Mouse (Mus musculus) E14TG2a.4 (cell line): ENCODE results near the gene Hist1h1a.

ENCODE experiments used
- CTCF ChIP-seq: conservative IDR thresholded peaks from 2 replicates; pipeline ENCODE4 v1.5.1; 2014; ENCODE audit warnings: low read length
- NANOG ChIP-seq: IDR thresholded peaks from 2 replicates; pipeline ENCODE4 v1.6.1; 2014; ENCODE audit warnings: borderline replicate concordance, low read length, mixed read lengths

- TF ChIP-seq CTCF: no peak
- TF ChIP-seq NANOG: no peak
These were observed 47.0 kb upstream of the Hist1h1a start for GRCm38 (mm10) chr13:23716261-23717042.
